Mouse (Mus musculus) urinary bladder, adult 2 months (tissue): ENCODE data around the gene Epas1. TPM values are rescaled to one million over a fixed set of nuclear protein-coding genes. Genes with fewer than 3 reads are reported as not detected.
A peak's percentile ranks its signal among the peaks of the same experiment; 100 is the strongest.

Experiments used
- DNase-seq: peaks from one replicate; pipeline ENCODE4 v3.0.0; 2022; ENCODE audit warnings: low spot score
- polyA plus RNA-seq: library from polyadenylated mRNA; depleted of rRNA; stranded (reverse); fragments of >200 nt; gene quantifications from 2 replicates; pipeline ENCODE4 v1.2.3, GENCODE M21; 2012; rRNA removed

The Epas1 gene
- polyA plus RNA-seq = 21.4 and 43.2 TPM in 2 replicates

DNA sequence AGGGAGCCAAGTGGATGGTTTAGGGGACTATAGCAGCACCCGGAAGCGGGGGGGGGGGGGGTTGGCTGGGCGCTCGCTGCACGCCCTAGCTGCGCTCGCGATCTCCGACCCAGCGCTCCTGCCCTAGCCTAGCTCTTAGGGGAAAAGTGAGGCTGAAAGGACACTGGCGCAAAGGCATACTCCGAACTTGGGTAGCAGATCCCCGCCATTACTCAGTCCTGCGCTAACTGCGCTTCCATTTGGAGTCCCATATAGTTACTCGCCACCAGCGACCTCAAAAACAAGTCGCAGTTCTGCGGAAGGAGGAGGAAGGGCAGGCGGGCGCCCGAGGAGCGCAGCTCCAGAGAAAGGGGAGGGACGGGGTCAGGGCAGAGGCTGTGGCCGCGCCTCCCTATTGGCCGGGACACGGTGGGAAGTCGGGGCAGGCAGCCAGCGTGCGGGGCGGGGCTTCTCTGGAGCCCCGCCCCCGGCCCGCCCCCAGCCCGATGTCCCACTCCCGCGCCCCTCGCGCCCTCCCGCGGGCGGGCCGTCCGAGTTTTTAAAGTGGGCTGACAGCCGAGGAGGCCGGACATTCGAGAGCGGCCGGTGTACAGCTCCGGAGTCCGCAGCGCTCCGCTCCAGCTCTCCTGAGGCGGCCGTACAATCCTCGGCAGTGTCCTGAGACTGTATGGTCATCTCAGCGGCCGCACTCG, at the start of gene Epas1:
TSS of gene Epas1 (plus strand) at position 571 of the 692 bp plus-strand sequence.
- DNase-seq = peak; percentile 87

GRCm38 (mm10) chr17:86705236-86705635, 48.3 kb upstream of the Epas1 start:
- no peak for DNase-seq

DNA sequence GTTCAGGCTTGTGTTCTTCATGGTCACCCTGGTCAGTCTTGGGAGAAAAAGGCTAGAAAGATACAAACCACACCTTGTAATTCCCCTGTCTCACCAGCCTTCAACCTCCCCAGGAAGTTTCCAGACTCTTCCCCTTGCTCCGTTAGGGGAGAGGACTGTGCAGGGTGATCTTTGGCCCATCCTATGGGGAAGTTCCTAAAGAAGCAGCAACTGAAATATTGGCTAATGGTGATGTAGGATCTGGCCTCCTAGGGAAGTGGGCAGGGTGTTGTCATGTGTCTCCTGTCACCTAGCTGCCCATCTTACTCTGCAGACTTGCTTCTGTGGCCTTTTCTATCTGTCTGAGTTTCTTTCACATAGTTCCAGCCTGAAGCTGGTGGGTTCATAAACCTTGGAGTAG, 47.0 kb upstream of the Epas1 start:
- no peak for DNase-seq

GRCm38 (mm10) chr17:86709803-86710202, 43.7 kb upstream of the Epas1 start:
- no peak for DNase-seq

- DNase-seq = no peak
Measured at GRCm38 (mm10) chr17:86710379-86710778, 43.1 kb upstream of the Epas1 start.

DNA sequence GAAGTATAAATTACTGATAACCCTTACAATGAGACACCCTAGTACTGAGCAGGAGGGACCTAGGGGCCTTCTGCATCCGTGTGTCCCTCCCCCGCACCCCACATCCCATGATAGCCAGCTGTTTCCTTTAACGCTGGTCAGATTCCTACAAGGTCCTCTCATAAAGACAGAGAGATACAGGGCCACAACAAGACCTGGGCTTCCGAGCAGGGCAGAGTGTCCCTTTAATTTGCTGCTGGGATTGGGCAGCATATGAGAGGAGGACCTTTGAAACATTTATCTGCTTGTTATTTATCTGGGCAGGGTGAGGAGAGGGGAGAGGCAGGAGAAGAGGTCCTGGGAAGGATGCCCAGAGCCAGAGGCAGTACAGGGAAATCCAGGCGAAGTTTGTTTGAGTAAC, 41.6 kb upstream of the Epas1 start:
- DNase-seq = no peak

DNA sequence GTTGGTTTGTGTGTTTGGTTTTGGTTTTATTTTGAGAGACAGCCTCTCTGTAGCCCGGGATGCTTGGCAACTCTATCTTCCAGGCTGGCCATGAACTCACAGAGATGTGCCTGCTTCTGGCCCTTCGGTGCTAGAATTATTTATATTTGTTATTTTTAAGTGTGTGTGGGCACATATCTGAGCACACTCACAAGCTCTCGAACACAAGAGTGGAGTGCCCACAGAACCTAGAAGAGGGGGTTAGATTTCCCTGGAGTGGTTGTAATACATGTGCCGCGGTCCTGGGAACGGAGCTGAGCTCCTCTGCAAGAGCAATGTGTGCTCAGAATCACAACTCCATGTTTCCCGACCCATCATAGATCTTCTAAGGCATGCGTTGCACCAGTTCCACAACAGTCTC, 40.9 kb upstream of the Epas1 start:
- no peak for DNase-seq

- no peak for DNase-seq
Measured at GRCm38 (mm10) chr17:86713591-86713990, 39.9 kb upstream of the Epas1 start.

- no peak for DNase-seq
Measured at GRCm38 (mm10) chr17:86724786-86725415, 28.6 kb upstream of the Epas1 start.

GRCm38 (mm10) chr17:86726480-86726879, 27.0 kb upstream of the Epas1 start:
- DNase-seq = no peak

GRCm38 (mm10) chr17:86727031-86727430, 26.5 kb upstream of the Epas1 start:
- no peak for DNase-seq

- DNase-seq = no peak
Measured at GRCm38 (mm10) chr17:86731273-86731672, 22.2 kb upstream of the Epas1 start.

GRCm38 (mm10) chr17:86732024-86732423, 21.5 kb upstream of the Epas1 start:
- DNase-seq = peak; percentile 55

DNA sequence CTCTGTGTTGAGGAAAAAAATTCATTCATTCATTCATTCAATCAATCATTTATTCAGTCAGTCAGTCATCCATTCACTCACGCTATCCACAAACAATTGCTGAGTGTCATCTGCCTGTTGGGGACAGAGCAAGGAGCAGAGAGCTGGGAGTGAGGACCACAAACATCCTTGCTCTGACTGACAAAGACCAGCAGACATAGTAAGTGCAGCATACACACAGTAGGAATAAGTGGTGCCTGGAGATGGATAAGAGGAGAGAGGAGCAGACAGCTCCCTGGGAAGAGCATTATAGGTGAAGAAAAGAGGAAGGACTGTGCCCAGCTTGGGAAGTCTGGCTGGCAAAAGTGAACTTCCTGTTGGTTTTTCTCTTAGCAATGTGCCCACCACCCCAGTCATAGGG, 21.0 kb upstream of the Epas1 start:
- DNase-seq = no peak

DNA sequence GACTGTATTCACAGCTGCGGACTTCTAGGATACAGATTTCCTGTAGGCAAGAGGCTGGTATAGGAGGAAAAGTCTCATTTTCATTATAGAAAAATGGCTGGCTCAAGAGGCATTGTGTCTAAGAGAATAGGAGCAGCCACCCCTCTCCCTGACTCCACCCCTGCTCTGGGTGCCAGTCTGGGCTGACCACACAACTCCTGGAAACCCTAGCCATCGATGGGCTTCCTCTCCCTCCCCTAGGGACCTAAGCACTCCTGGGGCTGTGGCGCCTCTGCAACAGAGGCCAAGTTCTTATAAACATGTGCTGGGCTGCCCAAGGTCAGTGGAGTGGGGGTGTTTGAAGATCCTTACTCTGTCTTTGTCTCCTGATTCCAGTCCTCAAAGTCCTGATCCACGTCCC, 19.9 kb upstream of the Epas1 start:
- DNase-seq = no peak

GRCm38 (mm10) chr17:86738477-86738876, 15.0 kb upstream of the Epas1 start:
- no peak for DNase-seq

GRCm38 (mm10) chr17:86743351-86743941, 10.1 kb upstream of the Epas1 start:
- DNase-seq = no peak

DNA sequence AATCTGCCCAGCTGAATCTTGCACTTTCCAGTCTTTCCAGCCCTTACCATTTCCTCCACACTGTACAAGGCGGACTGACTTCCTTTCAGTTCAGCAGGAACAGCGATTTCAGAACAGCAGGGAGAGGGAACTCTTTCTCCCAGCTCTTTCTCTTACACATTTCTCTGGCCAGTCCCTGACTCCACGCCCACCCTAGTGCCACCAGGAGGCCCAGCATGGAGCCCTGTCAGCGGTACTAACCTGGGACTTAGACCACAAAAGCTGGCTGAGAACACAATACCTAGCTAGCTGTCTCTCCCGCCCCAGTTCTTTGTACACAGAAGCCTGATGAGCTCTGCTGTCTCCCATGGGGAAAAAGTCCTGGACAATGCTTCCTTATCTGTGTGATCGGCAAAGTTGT, 8.6 kb upstream of the Epas1 start:
- no peak for DNase-seq

DNA sequence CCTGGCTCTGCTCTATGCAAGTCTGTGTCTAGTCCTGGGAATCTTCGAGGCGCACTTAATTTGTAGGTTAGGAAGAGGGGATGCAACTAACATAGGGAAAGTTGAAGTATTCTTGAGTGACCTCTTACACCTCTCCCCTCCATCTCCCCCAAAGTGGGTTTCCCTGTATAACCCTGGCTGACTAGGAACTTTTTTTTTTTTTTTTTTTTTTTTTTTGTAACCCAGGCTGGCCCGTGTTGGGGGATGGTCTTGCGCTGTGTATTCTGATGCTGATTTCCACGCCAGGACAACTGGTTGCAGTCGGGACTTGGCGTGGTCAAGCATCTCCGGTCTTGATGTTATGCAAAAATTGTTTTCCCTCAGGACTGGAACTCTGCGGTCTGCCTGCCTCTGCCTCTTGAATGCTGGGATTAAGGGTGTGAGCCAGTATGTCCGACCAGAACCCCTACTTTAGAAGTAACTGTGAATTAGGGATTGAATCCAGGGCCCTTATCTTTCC, 2.1 kb upstream of the Epas1 start:
- no peak for DNase-seq

DNA sequence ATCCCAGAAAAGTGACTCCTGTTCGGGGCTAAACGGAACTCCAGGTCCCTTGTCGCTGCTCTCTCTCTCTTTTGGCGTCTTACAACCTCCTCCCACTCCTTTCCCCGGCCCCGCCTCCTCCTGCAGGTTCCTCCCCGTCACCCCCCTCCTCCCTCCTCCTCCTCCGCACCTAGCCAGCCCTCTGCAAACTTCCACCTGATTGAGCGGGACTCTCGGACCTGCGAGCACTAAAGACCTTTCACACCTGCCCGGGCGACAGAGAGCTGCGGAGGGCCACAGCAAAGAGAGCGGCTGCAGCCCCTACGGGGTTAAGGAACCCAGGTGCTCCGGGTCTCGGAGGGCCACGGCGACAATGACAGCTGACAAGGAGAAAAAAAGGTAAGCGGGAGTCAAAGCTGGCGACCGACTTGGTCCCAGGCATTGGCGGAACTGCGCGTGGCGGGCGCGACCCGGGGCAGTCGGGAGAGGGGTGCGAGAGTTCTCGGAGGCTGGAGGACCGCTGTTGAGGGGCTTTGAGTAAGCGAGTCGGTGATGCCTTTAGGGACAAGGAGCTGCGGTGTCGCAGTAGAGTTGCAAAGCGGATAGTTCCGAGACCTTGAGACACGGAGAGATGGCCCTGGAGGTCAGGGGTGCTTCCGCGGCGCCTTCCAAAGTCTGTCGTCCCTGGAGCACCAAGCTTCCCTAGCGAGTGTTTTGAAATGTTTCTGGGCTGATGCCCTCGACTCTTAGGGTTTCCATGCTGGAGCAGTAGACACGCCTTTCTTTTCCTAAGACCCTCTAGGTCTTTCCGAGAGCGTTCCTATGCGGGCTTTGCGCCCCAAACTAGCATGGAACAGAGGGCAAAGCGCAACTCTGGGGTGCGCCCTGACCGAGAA, 668 bp downstream of the Epas1 start:
- peak; percentile 51 for DNase-seq

- peak; percentile 38 for DNase-seq
Measured at GRCm38 (mm10) chr17:86754806-86755571, 1.5 kb downstream of the Epas1 start.
